Mouse (Mus musculus) limb, embryonic 11.5 days (tissue): ENCODE results near the gene Sdf2l1. TPM values are rescaled to one million over a fixed set of nuclear protein-coding genes. Genes with fewer than 3 reads are reported as not detected.
A peak's percentile ranks its signal among the peaks of the same experiment; 100 is the strongest.

Experiments used
- ATAC-seq: fragments of 200-750 bp; cut with Nextera tagmentation; 2 replicates; pipeline ENCODE4 v1.8.0; 2017; ENCODE audit warnings: low read depth; ENCODE audit not compliant: insufficient number of reproducible peaks, low FRiP score, low TSS enrichment
- DNase-seq: peaks from one replicate; pipeline ENCODE4 v3.0.0-alpha.2; 2015; ENCODE audit warnings: low spot score
- H3K27ac ChIP-seq: fragments of 300-500 bp; sonication (generic); replicated peaks from 2 replicates; pipeline ENCODE4 v1.5.1; 2014; ENCODE audit warnings: low read depth, mild to moderate bottlenecking, low read length
- H3K27me3 ChIP-seq: fragments of 300-500 bp; sonication (generic); 2 replicates; pipeline ENCODE4 v1.6.1; 2014; ENCODE audit warnings: mild to moderate bottlenecking, low read length, mixed read lengths; ENCODE audit not compliant: control insufficient read depth, insufficient read depth
- H3K36me3 ChIP-seq: fragments of 300-500 bp; sonication (generic); 2 replicates; pipeline ENCODE4 v1.6.1; 2014; ENCODE audit warnings: mild to moderate bottlenecking, low read length, moderate library complexity, mixed read lengths; ENCODE audit not compliant: control insufficient read depth, insufficient read depth
- H3K4me1 ChIP-seq: fragments of 300-500 bp; sonication (generic); 2 replicates; pipeline ENCODE4 v1.6.1; 2014; ENCODE audit warnings: low read length, mixed read lengths; ENCODE audit not compliant: control insufficient read depth, insufficient read depth
- H3K4me2 ChIP-seq: fragments of 300-500 bp; sonication (generic); 2 replicates; pipeline ENCODE4 v1.6.1; 2014; ENCODE audit warnings: low read depth, mild to moderate bottlenecking, moderate library complexity; ENCODE audit not compliant: severe bottlenecking
- H3K4me3 ChIP-seq: fragments of 300-500 bp; sonication (generic); 2 replicates; pipeline ENCODE4 v1.5.1; 2014; ENCODE audit warnings: low read depth, low read length
- H3K9ac ChIP-seq: fragments of 300-500 bp; sonication (generic); 2 replicates; pipeline ENCODE4 v1.6.1; 2014; ENCODE audit warnings: mild to moderate bottlenecking, low read length
- H3K9me3 ChIP-seq: fragments of 300-500 bp; sonication (generic); 2 replicates; pipeline ENCODE4 v1.6.1; 2016; ENCODE audit warnings: low read length; ENCODE audit not compliant: control insufficient read depth
- WGBS: fragments of 180-500 bp; shearing (Covaris S2); extraction: QIAGEN DNeasy Blood & Tissue Kit; methylation state at CpG from one replicate; pipeline ENCODE4 v1.1.7; 2014; 5-methylcytosine and 5-hydroxymethylcytosine counted together
- polyA plus RNA-seq: library from polyadenylated mRNA; unstranded; fragments of >200 nt; fragmentation: Nextera tagmentation; extraction: Ambion mirVana; gene quantifications from 2 replicates; pipeline ENCODE4 v1.2.1, GENCODE M21; 2014

Gene Sdf2l1
- polyA plus RNA-seq, 1 experiment from 2014 or later: 65.8 TPM

GRCm38 (mm10) chr16:17110771-17111743 is 21.1 kb downstream of the Sdf2l1 start, which contains the start of gene Ppil2:
Gene Ppil2 (minus strand): TSS chr16:17111257.
- no peaks in the 10 kb centered on the region for H3K9me3 ChIP-seq
- H3K36me3 ChIP-seq: peaks cover 10% of the 10 kb centered on the region
- H3K27me3 ChIP-seq: no peaks in the 10 kb centered on the region
- H3K4me3 ChIP-seq: peak within 1 kb of the TSS; percentile 79
- H3K27ac ChIP-seq: 0 out of 2 replicates have a peak within 1 kb of the TSS, but pooled peaks have one; percentile 33
- H3K4me1 ChIP-seq: no peaks in the 10 kb centered on the region
- ATAC-seq (peak; percentile 81; the same call in 1 of the 2 replicates), DNase-seq (peak; percentile 81)
- WGBS: 10% methylated on average over 38 of the region's 38 CpGs
- H3K9ac ChIP-seq: peak within 1 kb of the TSS; percentile 70
- H3K4me2 ChIP-seq: peak within 1 kb of the TSS; percentile 57

GRCm38 (mm10) chr16:17104600-17104999 is 27.6 kb downstream of the Sdf2l1 start:
- Histone ChIP-seq H3K27me3 (no peaks in the 10 kb centered on the region), H3K4me3 (no peak overlapping the region), H3K9me3 (no peaks in the 10 kb centered on the region), H3K27ac (no peak overlapping the region), H3K9ac (no peak overlapping the region), H3K4me2 (no peak overlapping the region), H3K36me3 (peaks cover 16% of the 10 kb centered on the region), H3K4me1 (no peaks in the 10 kb centered on the region)
- ATAC-seq (no peak), DNase-seq (no peak)
- WGBS: 93% methylated on average over 4 of the region's 4 CpGs

GRCm38 (mm10) chr16:17102630-17103220 is 29.5 kb downstream of the Sdf2l1 start:
- H3K27ac ChIP-seq: no peak overlapping the region
- no peak for DNase-seq
- H3K9me3 ChIP-seq: no peaks in the 10 kb centered on the region
- no peaks in the 10 kb centered on the region for H3K27me3 ChIP-seq
- no peaks in the 10 kb centered on the region for H3K4me1 ChIP-seq
- 82% methylated on average over 7 of the region's 7 CpGs for WGBS
- H3K4me2 ChIP-seq: 0 out of 2 replicates have a peak overlapping the region, but pooled peaks have one; percentile 4
- H3K9ac ChIP-seq: no peak overlapping the region
- no peak overlapping the region for H3K4me3 ChIP-seq
- ATAC-seq: no peak
- peaks cover 21% of the 10 kb centered on the region for H3K36me3 ChIP-seq

DNA sequence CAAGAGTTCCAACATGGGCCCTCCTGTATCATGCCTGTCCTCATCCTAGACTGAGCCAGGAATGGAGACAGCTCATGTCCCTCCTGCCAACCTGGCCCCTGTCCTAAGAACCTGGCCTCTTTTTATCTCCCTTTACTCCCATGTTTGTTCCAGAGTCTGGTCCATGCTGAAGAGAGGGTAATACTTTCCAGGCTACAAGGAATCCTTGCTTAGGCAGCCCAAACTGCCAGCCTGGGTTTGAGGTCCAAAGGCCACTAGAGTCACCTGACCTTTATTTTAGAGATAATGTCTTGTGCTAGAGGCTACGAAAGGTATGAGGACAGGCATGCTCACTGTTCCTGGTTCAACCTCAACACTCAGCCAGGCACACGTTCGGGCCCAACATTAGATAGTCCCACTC is 35.2 kb downstream of the Sdf2l1 start:
- WGBS: 96% methylated on average over 3 of the region's 3 CpGs
- ATAC-seq: no peak
- no peak overlapping the region for H3K9ac ChIP-seq
- H3K36me3 ChIP-seq: peaks cover 39% of the 10 kb centered on the region
- H3K4me2 ChIP-seq: no peak overlapping the region
- DNase-seq: no peak
- H3K9me3 ChIP-seq: no peaks in the 10 kb centered on the region
- H3K27me3 ChIP-seq: no peaks in the 10 kb centered on the region
- H3K27ac ChIP-seq: no peak overlapping the region
- H3K4me3 ChIP-seq: no peak overlapping the region
- no peaks in the 10 kb centered on the region for H3K4me1 ChIP-seq

- no peak for DNase-seq
- Histone ChIP-seq H3K36me3 (peaks cover 36% of the 10 kb centered on the region), H3K27ac (no peak overlapping the region), H3K9me3 (no peaks in the 10 kb centered on the region), H3K27me3 (no peaks in the 10 kb centered on the region), H3K4me1 (no peaks in the 10 kb centered on the region), H3K9ac (no peak overlapping the region), H3K4me2 (no peak overlapping the region), H3K4me3 (no peak overlapping the region)
- no peak for ATAC-seq
- WGBS: 77% methylated on average over 3 of the region's 3 CpGs
Observed at GRCm38 (mm10) chr16:17088346-17088745, 43.8 kb downstream of the Sdf2l1 start.

DNA sequence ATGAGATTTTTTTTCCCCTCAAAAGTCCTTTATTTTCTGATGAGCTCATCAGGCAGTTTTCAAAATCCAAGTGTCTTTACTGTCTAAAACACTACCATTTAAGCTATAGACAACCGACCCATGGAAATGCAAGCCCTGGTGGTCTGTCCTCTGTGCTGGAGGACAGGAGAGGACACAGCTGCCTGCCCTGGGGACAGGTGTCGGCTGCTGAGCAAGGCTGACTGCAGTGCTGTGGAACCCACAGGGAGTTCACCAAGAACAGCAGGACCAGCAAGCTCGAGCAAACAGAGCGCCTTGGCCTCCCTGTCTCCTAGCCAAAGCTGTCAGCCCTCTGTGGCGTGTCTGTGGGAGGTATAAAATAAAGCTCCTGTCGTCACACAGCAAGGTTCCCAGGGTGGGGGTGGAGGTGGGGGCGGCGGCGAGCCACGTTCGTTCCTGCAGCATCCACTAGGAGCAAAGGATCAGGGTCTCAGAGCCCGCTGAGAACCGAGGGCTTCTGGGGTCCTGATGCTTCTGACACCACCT is 45.5 kb downstream of the Sdf2l1 start:
- Histone ChIP-seq H3K9me3 (no peaks in the 10 kb centered on the region), H3K36me3 (peaks cover 31% of the 10 kb centered on the region), H3K4me1 (no peaks in the 10 kb centered on the region), H3K9ac (no peak overlapping the region), H3K4me2 (no peak overlapping the region), H3K27ac (no peak overlapping the region), H3K4me3 (no peak overlapping the region), H3K27me3 (no peaks in the 10 kb centered on the region)
- ATAC-seq (no peak), DNase-seq (no peak)
- 82% methylated on average over 13 of the region's 13 CpGs for WGBS

- Histone ChIP-seq H3K4me2 (no peak overlapping the region), H3K36me3 (peaks cover 29% of the 10 kb centered on the region), H3K4me3 (no peak overlapping the region), H3K9ac (no peak overlapping the region), H3K9me3 (no peaks in the 10 kb centered on the region), H3K4me1 (no peaks in the 10 kb centered on the region), H3K27ac (no peak overlapping the region), H3K27me3 (no peaks in the 10 kb centered on the region)
- WGBS: 93% methylated on average over 3 of the region's 3 CpGs
- DNase-seq (no peak), ATAC-seq (no peak)
Observed at GRCm38 (mm10) chr16:17086241-17086640, 45.9 kb downstream of the Sdf2l1 start.

- Histone ChIP-seq H3K27me3 (no peaks in the 10 kb centered on the region), H3K27ac (no peak overlapping the region), H3K36me3 (peaks cover 26% of the 10 kb centered on the region), H3K4me3 (no peak overlapping the region), H3K9me3 (no peaks in the 10 kb centered on the region), H3K4me2 (no peak overlapping the region), H3K4me1 (no peaks in the 10 kb centered on the region), H3K9ac (no peak overlapping the region)
- WGBS: 89% methylated on average over 4 of the region's 4 CpGs
- ATAC-seq: no peak
- no peak for DNase-seq
Observed at GRCm38 (mm10) chr16:17085636-17086035, 46.5 kb downstream of the Sdf2l1 start.
